Mouse (Mus musculus): ENCODE measurements at regions not wholly inside any gene's neighbourhood (a gene's known extent, or its start where the extent isn't known, plus 50 kb on each side); places are given as distances from the start of the nearest gene placed in this dataset.

DNA sequence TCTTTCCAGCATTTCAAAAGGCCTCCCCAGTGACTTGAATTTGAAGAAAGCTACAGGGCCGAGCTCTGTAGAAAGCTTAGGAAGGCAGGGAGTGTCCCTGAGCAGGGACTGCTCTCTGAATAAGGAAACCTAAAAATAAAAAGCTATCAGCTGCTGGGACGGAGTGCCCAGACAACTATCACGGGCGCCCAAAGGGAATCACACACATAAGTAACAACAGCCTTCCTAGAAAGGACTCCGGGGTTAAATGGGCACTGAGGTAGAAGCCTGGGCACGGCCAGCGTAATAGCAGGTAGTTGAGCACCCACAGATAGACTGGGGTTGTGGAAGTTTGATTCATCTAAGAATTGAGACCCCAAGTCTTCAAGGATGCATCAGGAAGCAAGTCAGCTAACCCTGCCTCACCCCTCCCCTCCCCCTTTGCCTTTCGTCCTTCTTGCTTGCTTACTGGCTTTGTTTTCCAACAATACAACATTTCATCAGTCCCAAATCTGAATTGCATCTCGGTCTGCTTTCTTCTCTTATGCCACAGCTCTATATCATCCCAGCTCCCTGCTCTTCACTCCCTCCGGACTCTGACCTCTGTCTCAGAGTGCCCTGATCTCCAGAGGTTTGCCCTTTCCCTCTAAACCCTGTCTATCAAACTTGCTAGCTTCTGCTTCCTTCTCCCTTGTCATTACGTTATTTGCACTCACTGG is 84.1 kb upstream of the Ptprk start:
- TF ChIP-seq CTCF (IDR thresholded peaks at IDR 0.05) (no peak), EP300 (IDR thresholded peaks at IDR 0.05) (no peak)

Data from lung, postnatal 0 days (tissue).